Mouse (Mus musculus) B cell, adult (primary cell): ENCODE data around the gene Cilp2. TPM values are rescaled to one million over a fixed set of nuclear protein-coding genes. Genes with fewer than 3 reads are reported as not detected.

Experiments
- total RNA-seq: library from RNA; stranded (reverse); gene quantifications from 4 replicates; pipeline ENCODE4 v1.2.4, GENCODE M21; 2023; ENCODE audit not compliant: inconsistent age

The Cilp2 gene
- total RNA-seq: 0.16 TPM in 1 of 4 replicates, not detected in the others

GRCm38 (mm10) chr8:69887289-69888243 lies at the start of gene Cilp2:
TSS of gene Cilp2 (minus strand) at chr8:69887687.

GRCm38 (mm10) chr8:69902163-69903062 lies 14.9 kb upstream of the Cilp2 start, which contains the start of the genes Tssk6, Ndufa13 and Yjefn3:
TSS of gene Tssk6 (plus strand) at chr8:69902184.
TSS of gene Ndufa13 (minus strand) at chr8:69902558.
TSS of gene Yjefn3 (minus strand) at chr8:69902712.

DNA sequence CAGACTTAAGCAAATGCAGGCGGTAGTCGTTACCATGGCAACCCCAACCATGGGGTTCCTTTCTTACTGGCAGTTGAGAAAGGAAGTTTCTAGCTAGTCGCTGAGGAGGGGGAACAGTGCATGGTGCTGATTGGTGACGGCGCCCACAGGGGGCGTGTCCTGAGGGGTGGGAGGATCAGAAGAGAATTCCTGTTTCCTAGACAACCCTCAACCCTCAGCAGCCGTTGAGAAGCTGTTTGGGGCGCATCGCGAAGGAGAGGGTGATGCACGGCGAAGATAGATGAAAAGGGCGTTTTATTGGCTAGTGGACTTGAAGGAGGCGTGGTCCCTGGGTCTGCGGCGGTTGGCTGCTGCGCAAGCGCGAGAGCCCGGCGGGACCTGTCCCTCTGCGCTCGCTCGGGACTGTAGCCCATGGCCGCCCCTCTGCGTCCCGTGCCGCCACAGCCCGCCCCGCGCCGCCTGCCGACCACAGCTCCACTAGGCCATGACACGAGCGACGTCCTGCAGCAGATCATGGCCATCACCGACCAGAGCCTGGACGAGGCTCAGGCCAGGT lies 55.1 kb downstream of the Cilp2 start, which contains the start of gene Pbx4:
Gene Pbx4, plus strand, starts transcription at position 194 of the 556 bp plus-strand sequence.

Other genes starting within 250 kb of the Cilp2 start
- gene Zfp964, start 233.2 kb downstream of the Cilp2 start, total RNA-seq: 0.78 to 1.8 TPM (median 1.2 TPM) in 4 replicates
- gene Zfp869, start 177.0 kb downstream of the Cilp2 start, total RNA-seq: 89.5 to 96.5 TPM (median 91.0 TPM) in 4 replicates
- gene Zfp963, start 137.7 kb downstream of the Cilp2 start, total RNA-seq: 3.4 to 4.0 TPM (median 3.8 TPM) in 4 replicates
- 1.4 to 2.4 TPM (median 2.1 TPM) in 3 of 4 replicates, not detected in the other for gene Gm20422, start 112.8 kb downstream of the Cilp2 start, total RNA-seq
- gene Atp13a1, start 96.5 kb downstream of the Cilp2 start, total RNA-seq: 56.8 to 65.3 TPM (median 58.0 TPM) in 4 replicates
- gene Zfp866, start 96.5 kb downstream of the Cilp2 start, total RNA-seq: 20.5 to 23.7 TPM (median 21.3 TPM) in 4 replicates
- gene Gmip, start 79.0 kb downstream of the Cilp2 start, total RNA-seq: 407 to 426 TPM (median 414 TPM) in 4 replicates
- gene Lpar2, start 65.3 kb downstream of the Cilp2 start, total RNA-seq: 6.2 to 7.4 TPM (median 6.7 TPM) in 4 replicates
- gene Pbx4, start 55.2 kb downstream of the Cilp2 start, total RNA-seq: 6.1 to 8.6 TPM (median 7.4 TPM) in 4 replicates
- 0.67 to 1.2 TPM (median 0.78 TPM) in 4 replicates for gene Tssk6, start 14.5 kb upstream of the Cilp2 start, total RNA-seq
- 46.3 to 55.9 TPM (median 52.5 TPM) in 4 replicates for gene Ndufa13, start 14.9 kb upstream of the Cilp2 start, total RNA-seq
- 2.5 to 3.1 TPM in 2 of 4 replicates, not detected in the others for gene Yjefn3, start 15.0 kb upstream of the Cilp2 start, total RNA-seq
- gene Gatad2a, start 108.7 kb upstream of the Cilp2 start, total RNA-seq: 95.7 to 102 TPM (median 98.3 TPM) in 4 replicates
- 125 to 133 TPM (median 128 TPM) in 4 replicates for gene Mau2, start 155.0 kb upstream of the Cilp2 start, total RNA-seq
- 41.6 to 48.4 TPM (median 45.4 TPM) in 4 replicates for gene Sugp1, start 155.1 kb upstream of the Cilp2 start, total RNA-seq
- gene Tm6sf2, start 185.2 kb upstream of the Cilp2 start, total RNA-seq: 0.35 to 0.66 TPM in 2 of 4 replicates, not detected in the others
- gene Hapln4, start 195.8 kb upstream of the Cilp2 start, total RNA-seq: not detected in 4 replicates
- gene Ncan, start 233.2 kb upstream of the Cilp2 start, total RNA-seq: 0.13 to 0.24 TPM (median 0.20 TPM) in 4 replicates
- gene Nr2c2ap, start 243.6 kb upstream of the Cilp2 start, total RNA-seq: 22.5 to 33.6 TPM (median 27.3 TPM) in 4 replicates